Mouse (Mus musculus) liver, adult 2 months (tissue): ENCODE measurements at regions not wholly inside any gene's neighbourhood (a gene's known extent, or its start where the extent isn't known, plus 50 kb on each side); places are given as distances from the start of the nearest gene placed in this dataset.

Experiments
- DNase-seq: peaks from one replicate; pipeline ENCODE4 v3.0.0-alpha.2; 2011; ENCODE audit warnings: low read depth, low spot score; ENCODE audit errors: extremely low read depth
- H3K27ac ChIP-seq: fragments of 200-500 bp; replicated peaks from 2 replicates; pipeline ENCODE4 v1.5.1; 2012; ENCODE audit warnings: low read depth, mild to moderate bottlenecking, control low read depth, inconsistent platforms, low read length; ENCODE audit not compliant: insufficient read depth
- H3K27me3 ChIP-seq: fragments of 200-500 bp; 2 replicates; pipeline ENCODE4 v1.6.1; 2012; ENCODE audit warnings: mild to moderate bottlenecking, moderate library complexity, low read length, inconsistent platforms; ENCODE audit not compliant: control insufficient read depth, insufficient read depth
- H3K36me3 ChIP-seq: fragments of 200-500 bp; 2 replicates; pipeline ENCODE4 v1.6.1; 2012; ENCODE audit warnings: low read length, inconsistent platforms; ENCODE audit not compliant: control insufficient read depth, insufficient read depth
- H3K4me1 ChIP-seq: fragments of 200-500 bp; 2 replicates; pipeline ENCODE4 v1.6.1; 2011; ENCODE audit warnings: low read length; ENCODE audit not compliant: control insufficient read depth, insufficient read depth
- H3K4me3 ChIP-seq: fragments of 200-500 bp; 2 replicates; pipeline ENCODE4 v1.5.1; 2011; ENCODE audit warnings: low read depth, mild to moderate bottlenecking, control low read depth, low read length, moderate library complexity; ENCODE audit not compliant: insufficient read depth
- H3K79me2 ChIP-seq: fragments of 200-500 bp; 2 replicates; pipeline ENCODE4 v1.6.1; 2012; ENCODE audit warnings: inconsistent platforms, mild to moderate bottlenecking, low read length, moderate library complexity; ENCODE audit not compliant: control insufficient read depth, insufficient read depth
- H3K9ac ChIP-seq: fragments of 200-500 bp; 2 replicates; pipeline ENCODE4 v1.6.1; 2012; ENCODE audit warnings: low read depth, mild to moderate bottlenecking, control low read depth, inconsistent platforms, low read length
- CTCF ChIP-seq: fragments of 200-500 bp; IDR thresholded peaks from 2 replicates; pipeline ENCODE4 v1.5.1; 2011; ENCODE audit warnings: low read depth, low read length, control low read depth
- POLR2A ChIP-seq: fragments of 200-500 bp; IDR thresholded peaks from 2 replicates; pipeline ENCODE4 v1.6.1; 2011; ENCODE audit warnings: low read length, control low read depth; ENCODE audit not compliant: insufficient read depth; ENCODE audit errors: extremely low read depth
- WGBS: fragments of 180-500 bp; shearing (Covaris S2); methylation state at CpG from one replicate; pipeline ENCODE4 v1.1.7; 2018; 5-methylcytosine and 5-hydroxymethylcytosine counted together

GRCm38 (mm10) chr3:27815201-27815695 is 80.9 kb downstream of the Tmem212 start:
- WGBS, result 96% methylated on average over 6 of the region's 6 CpGs

DNA sequence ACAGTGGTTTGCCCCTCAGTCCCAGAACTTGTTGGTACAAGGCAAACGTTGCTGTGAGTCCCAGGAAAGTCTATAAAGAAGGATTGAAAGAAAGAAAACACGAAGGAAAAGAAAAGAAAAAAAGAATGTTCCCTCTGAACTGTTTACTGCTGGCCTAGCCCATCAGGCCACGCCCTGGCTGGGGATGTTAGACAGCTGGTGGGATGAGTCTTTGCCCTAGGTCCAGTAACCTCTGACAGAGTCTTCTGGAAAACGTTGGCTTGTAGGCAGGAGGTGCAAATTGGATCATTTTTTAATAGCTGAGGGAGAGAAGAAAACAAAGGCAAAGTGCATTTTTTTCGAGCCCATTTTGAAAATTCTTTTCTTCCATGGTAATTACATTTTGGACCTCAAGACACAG is 91.9 kb downstream of the Tmem212 start:
- Histone ChIP-seq H3K9ac (no peak overlapping the region), H3K27me3 (no peaks in the 10 kb centered on the region), H3K4me3 (no peak overlapping the region), H3K4me1 (no peaks in the 10 kb centered on the region), H3K36me3 (no peaks in the 10 kb centered on the region), H3K79me2 (no peaks in the 10 kb centered on the region), H3K27ac (no peak overlapping the region)
- DNase-seq, result no peak
- TF ChIP-seq POLR2A (no peak), CTCF (no peak)
- 65% methylated on average over 5 of the region's 5 CpGs for WGBS

More at GRCm38 (mm10) chr3:27815201-27815695, 80.9 kb downstream of the Tmem212 start:
- no peak overlapping the region for H3K27ac ChIP-seq
- no peak for DNase-seq
- no peak overlapping the region for H3K9ac ChIP-seq
- H3K4me1 ChIP-seq, result no peaks in the 10 kb centered on the region
- H3K4me3 ChIP-seq, result no peak overlapping the region
- H3K36me3 ChIP-seq, result no peaks in the 10 kb centered on the region
- TF ChIP-seq POLR2A (no peak), CTCF (no peak)
- no peaks in the 10 kb centered on the region for H3K79me2 ChIP-seq
- no peaks in the 10 kb centered on the region for H3K27me3 ChIP-seq

- H3K79me2 ChIP-seq, result no peaks in the 10 kb centered on the region
- no peak for DNase-seq
- H3K4me1 ChIP-seq, result peaks cover 11% of the 10 kb centered on the region; the same call in 1 of the 2 replicates
- no peak overlapping the region for H3K9ac ChIP-seq
- H3K4me3 ChIP-seq, result no peak overlapping the region
- H3K27ac ChIP-seq, result no peak overlapping the region
- no peaks in the 10 kb centered on the region for H3K27me3 ChIP-seq
- no peaks in the 10 kb centered on the region for H3K36me3 ChIP-seq
- TF ChIP-seq CTCF, result no peak
- WGBS, result 89% methylated on average over 3 of the region's 3 CpGs
These were observed 80.5 kb upstream of the Fndc3b start for GRCm38 (mm10) chr3:27791633-27791951.

DNA sequence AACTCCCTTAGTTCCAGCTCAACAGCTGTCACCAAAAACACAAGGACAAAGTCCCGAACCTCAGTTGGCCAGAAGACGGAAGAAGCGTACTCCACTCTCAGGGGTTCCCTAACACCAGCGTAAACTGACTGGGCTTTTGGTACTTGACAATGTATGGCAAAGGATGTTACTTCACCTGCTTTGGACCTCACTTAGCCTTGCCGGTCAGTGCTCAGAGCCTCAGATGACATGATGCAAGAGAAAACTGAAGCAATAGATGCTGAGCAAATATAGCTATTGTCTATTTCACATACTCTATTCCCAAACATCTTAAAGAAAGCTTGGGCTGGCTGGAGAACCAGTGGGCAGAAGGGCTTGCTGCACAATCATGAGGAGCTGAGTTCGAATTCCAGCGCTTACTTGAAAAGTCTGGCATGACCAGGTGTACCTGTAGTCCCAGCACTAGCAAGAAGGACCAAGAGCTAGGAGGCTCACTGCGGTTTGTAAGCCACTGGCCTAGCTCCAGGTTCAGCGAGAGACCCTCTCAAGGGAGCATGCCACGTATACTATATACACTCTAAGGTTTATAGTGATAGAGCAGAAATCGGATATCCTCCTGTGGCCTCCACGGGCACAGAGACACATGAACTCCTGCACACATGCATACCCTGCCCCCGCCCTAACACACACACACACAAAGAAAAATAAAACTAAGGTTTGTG is 80.0 kb upstream of the Fndc3b start:
- no peak for TF ChIP-seq CTCF
- WGBS, result 86% methylated on average over 13 of the region's 13 CpGs
- Histone ChIP-seq H3K9ac (no peak overlapping the region), H3K36me3 (no peaks in the 10 kb centered on the region), H3K79me2 (no peaks in the 10 kb centered on the region), H3K27ac (no peak overlapping the region), H3K4me3 (no peak overlapping the region), H3K4me1 (peaks cover 14% of the 10 kb centered on the region), H3K27me3 (no peaks in the 10 kb centered on the region)
- DNase-seq, result no peak

DNA sequence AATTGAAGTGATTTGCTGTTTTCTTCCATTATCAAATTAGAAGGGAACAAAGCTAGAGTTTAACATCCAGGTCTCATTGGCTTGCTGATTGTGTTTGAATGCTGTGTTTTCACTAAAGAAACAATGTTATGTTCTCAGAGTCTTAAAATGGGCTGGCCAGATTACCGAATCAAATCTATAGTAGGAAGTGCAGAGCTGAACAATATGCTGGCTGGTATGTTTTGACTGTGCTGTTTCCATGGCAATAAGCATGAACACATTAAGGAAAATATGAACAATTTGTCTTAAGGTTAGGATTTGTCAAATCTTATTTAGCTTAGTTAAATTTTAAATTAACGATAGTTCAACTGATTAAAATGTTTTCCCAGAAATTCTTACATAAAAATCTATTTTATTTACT is 72.8 kb upstream of the Fndc3b start:
- Histone ChIP-seq H3K4me3 (no peak overlapping the region), H3K27me3 (no peaks in the 10 kb centered on the region), H3K36me3 (no peaks in the 10 kb centered on the region), H3K27ac (no peak overlapping the region), H3K4me1 (peaks cover 14% of the 10 kb centered on the region), H3K79me2 (no peaks in the 10 kb centered on the region), H3K9ac (no peak overlapping the region)
- TF ChIP-seq CTCF, result no peak
- TF ChIP-seq POLR2A, result no peak
- DNase-seq, result no peak
- 81% methylated on average over 2 of the region's 2 CpGs for WGBS

GRCm38 (mm10) chr3:27783476-27783875 is 72.4 kb upstream of the Fndc3b start:
- Histone ChIP-seq H3K36me3 (no peaks in the 10 kb centered on the region), H3K4me3 (no peak overlapping the region), H3K27me3 (no peaks in the 10 kb centered on the region), H3K4me1 (peaks cover 12% of the 10 kb centered on the region), H3K9ac (no peak overlapping the region), H3K27ac (no peak overlapping the region), H3K79me2 (no peaks in the 10 kb centered on the region)
- TF ChIP-seq CTCF (no peak), POLR2A (no peak)
- no peak for DNase-seq
- 89% methylated on average over 4 of the region's 4 CpGs for WGBS
